Mouse (Mus musculus) MEL (cell line): ENCODE data around the gene Gcnt4. TPM values are rescaled to one million over a fixed set of nuclear protein-coding genes. Genes with fewer than 3 reads are reported as not detected.

Experiments used
- DNase-seq: peaks from one replicate; pipeline ENCODE4 v3.0.0; 2011; ENCODE audit warnings: low read depth, low spot score
- H3K27ac ChIP-seq: 2 replicates; pipeline ENCODE4 v1.5.1; 2012; ENCODE audit warnings: low read depth, mild to moderate bottlenecking, control low read depth, low read length, moderate library complexity; ENCODE audit not compliant: control insufficient read depth
- H3K27me3 ChIP-seq, 2 experiments: fragments of 150-350 bp in 1 of 2; sonication (generic) in 1 of 2; 2 replicates each; pipeline ENCODE4 v1.6.1; 2012; ENCODE audit warnings: low read length in 2 of 2, mild to moderate bottlenecking in 2 of 2, improper control_type of control experiment in 1 of 2, moderate library complexity in 1 of 2; ENCODE audit not compliant: insufficient read depth in 2 of 2, control insufficient read depth in 1 of 2
- H3K36me3 ChIP-seq, 2 experiments: 2 replicates each; pipeline ENCODE4 v1.6.1; 2012 to 2014; ENCODE audit warnings: low read length in 2 of 2, improper control_type of control experiment in 1 of 2, inconsistent platforms in 1 of 2, mild to moderate bottlenecking in 1 of 2; ENCODE audit not compliant: insufficient read depth in 2 of 2, control insufficient read depth in 1 of 2
- H3K4me1 ChIP-seq, 2 experiments: fragments of 150-350 bp in 1 of 2; sonication (generic) in 1 of 2; 2 replicates each; pipeline ENCODE4 v1.6.1; 2012; ENCODE audit warnings: low read length in 2 of 2, improper control_type of control experiment in 1 of 2, mild to moderate bottlenecking in 1 of 2; ENCODE audit not compliant: insufficient read depth in 2 of 2, control insufficient read depth in 1 of 2
- H3K4me3 ChIP-seq, 2 experiments: fragments of 150-350 bp in 1 of 2; sonication (generic) in 1 of 2; 2 replicates each; pipeline ENCODE4 v1.5.1; 2012; ENCODE audit warnings: low read depth in 2 of 2, low read length in 2 of 2, mild to moderate bottlenecking in 2 of 2, moderate library complexity in 2 of 2, control low read depth in 1 of 2, improper control_type of control experiment in 1 of 2; ENCODE audit not compliant: control insufficient read depth in 1 of 2, insufficient read depth in 1 of 2
- H3K79me2 ChIP-seq: 2 replicates; pipeline ENCODE4 v1.6.1; 2012; ENCODE audit warnings: mild to moderate bottlenecking, low read length, moderate library complexity; ENCODE audit not compliant: control insufficient read depth, poor library complexity, insufficient read depth
- H3K9ac ChIP-seq: 2 replicates; pipeline ENCODE4 v1.6.1; 2012; ENCODE audit warnings: low read depth, mild to moderate bottlenecking, control low read depth, low read length, moderate library complexity; ENCODE audit not compliant: control insufficient read depth, poor library complexity, severe bottlenecking
- H3K9me3 ChIP-seq: fragments of 150-350 bp; sonication (generic); replicated peaks from 2 replicates; pipeline ENCODE4 v1.6.1; 2012; ENCODE audit warnings: mild to moderate bottlenecking, low read length, improper control_type of control experiment, moderate library complexity; ENCODE audit not compliant: insufficient read depth
- CHD1 ChIP-seq: IDR thresholded peaks from 2 replicates; pipeline ENCODE4 v1.6.1; 2012; ENCODE audit warnings: low read depth, mild to moderate bottlenecking, inconsistent platforms, low read length, improper control_type of control experiment
- CHD2 ChIP-seq: IDR thresholded peaks from 2 replicates; pipeline ENCODE4 v1.6.1; 2011; ENCODE audit warnings: low read length, improper control_type of control experiment
- CTCF ChIP-seq, 3 experiments: IDR thresholded peaks in 2 of 3; conservative IDR thresholded peaks in 1 of 3; 2 replicates each; pipeline ENCODE4 v1.5.1; 2011 to 2012; ENCODE audit warnings: low read length in 3 of 3, low read depth in 2 of 3, mild to moderate bottlenecking in 2 of 3, improper control_type of control experiment in 1 of 3, inconsistent platforms in 1 of 3, mixed read lengths in 1 of 3, moderate library complexity in 1 of 3; ENCODE audit not compliant: control insufficient read depth in 1 of 3, insufficient read depth in 1 of 3, poor library complexity in 1 of 3, severe bottlenecking in 1 of 3
- E2F4 ChIP-seq: IDR thresholded peaks from 2 replicates; pipeline ENCODE4 v1.6.1; 2011; ENCODE audit warnings: low read depth, low read length, improper control_type of control experiment, borderline replicate concordance
- ELF1 ChIP-seq: IDR thresholded peaks from 2 replicates; pipeline ENCODE4 v1.6.1; 2014; ENCODE audit warnings: low read depth, mild to moderate bottlenecking, inconsistent platforms, low read length, improper control_type of control experiment, moderate library complexity
- EP300 ChIP-seq, 2 experiments: IDR thresholded peaks; 2 replicates each; pipeline ENCODE4 v1.6.1; 2011; ENCODE audit warnings: improper control_type of control experiment in 2 of 2, low read length in 2 of 2, low read depth in 1 of 2, mild to moderate bottlenecking in 1 of 2
- ETS1 ChIP-seq: IDR thresholded peaks from 2 replicates; pipeline ENCODE4 v1.6.1; 2012; ENCODE audit warnings: low read depth, mild to moderate bottlenecking, inconsistent platforms, low read length, improper control_type of control experiment, moderate library complexity
- GABPA ChIP-seq: IDR thresholded peaks from 2 replicates; pipeline ENCODE4 v1.6.1; 2012; ENCODE audit warnings: low read depth, mild to moderate bottlenecking, inconsistent platforms, low read length, improper control_type of control experiment, moderate library complexity
- GATA1 ChIP-seq: IDR thresholded peaks from 2 replicates; pipeline ENCODE4 v1.6.1; 2011; ENCODE audit warnings: low read depth, low read length, improper control_type of control experiment
- KAT2A ChIP-seq: conservative IDR thresholded peaks from 2 replicates; pipeline ENCODE4 v1.6.1; 2012; ENCODE audit warnings: low read depth, low read length, improper control_type of control experiment, inconsistent platforms
- MAFK ChIP-seq: IDR thresholded peaks from 2 replicates; pipeline ENCODE4 v1.6.1; 2011; ENCODE audit warnings: low read depth, mild to moderate bottlenecking, low read length, improper control_type of control experiment, borderline replicate concordance
- MAX ChIP-seq: IDR thresholded peaks from 2 replicates; pipeline ENCODE4 v1.6.1; 2011; ENCODE audit warnings: low read length, improper control_type of control experiment
- MAZ ChIP-seq: IDR thresholded peaks from 2 replicates; pipeline ENCODE4 v1.6.1; 2012; ENCODE audit warnings: low read depth, mild to moderate bottlenecking, inconsistent platforms, low read length, improper control_type of control experiment
- MYB ChIP-seq: IDR thresholded peaks from 2 replicates; pipeline ENCODE4 v1.6.1; 2011; ENCODE audit warnings: mild to moderate bottlenecking, low read depth, low read length, improper control_type of control experiment
- POLR2A ChIP-seq, 2 experiments: IDR thresholded peaks; 2 replicates each; pipeline ENCODE4 v1.6.1; 2011 to 2012; ENCODE audit warnings: low read length in 2 of 2, mild to moderate bottlenecking in 2 of 2, control low read depth in 1 of 2, improper control_type of control experiment in 1 of 2, low read depth in 1 of 2, moderate library complexity in 1 of 2; ENCODE audit not compliant: control insufficient read depth in 1 of 2, insufficient read depth in 1 of 2, poor library complexity in 1 of 2
- POLR2AphosphoS2 ChIP-seq: IDR thresholded peaks from 2 replicates; pipeline ENCODE4 v1.6.1; 2011; ENCODE audit warnings: low read length, improper control_type of control experiment
- POLR2AphosphoS5 ChIP-seq: IDR thresholded peaks from 2 replicates; pipeline ENCODE4 v1.6.1; 2012; ENCODE audit warnings: low read depth, borderline replicate concordance, mild to moderate bottlenecking, inconsistent platforms, low read length, moderate library complexity, mixed read lengths
- RAD21 ChIP-seq: IDR thresholded peaks from 2 replicates; pipeline ENCODE4 v1.6.1; 2011; ENCODE audit warnings: mild to moderate bottlenecking, low read depth, low read length, improper control_type of control experiment
- RCOR1 ChIP-seq: IDR thresholded peaks from 2 replicates; pipeline ENCODE4 v1.6.1; 2012; ENCODE audit warnings: low read depth, mild to moderate bottlenecking, inconsistent platforms, low read length, improper control_type of control experiment
- TAL1 ChIP-seq: IDR thresholded peaks from 2 replicates; pipeline ENCODE4 v1.6.1; 2012; ENCODE audit warnings: mild to moderate bottlenecking, inconsistent platforms, low read length, moderate library complexity, mixed read lengths
- TBP ChIP-seq: IDR thresholded peaks from 2 replicates; pipeline ENCODE4 v1.8.0; 2011; ENCODE audit warnings: low read depth, low read length, improper control_type of control experiment
- TCF12 ChIP-seq: IDR thresholded peaks from 2 replicates; pipeline ENCODE4 v1.6.1; 2014; ENCODE audit warnings: low read depth, mild to moderate bottlenecking, inconsistent platforms, low read length, improper control_type of control experiment, moderate library complexity
- USF1 ChIP-seq: IDR thresholded peaks from 2 replicates; pipeline ENCODE4 v1.6.1; 2014; ENCODE audit warnings: low read depth, mild to moderate bottlenecking, inconsistent platforms, low read length, improper control_type of control experiment, moderate library complexity
- ZC3H11A ChIP-seq: IDR thresholded peaks from 2 replicates; pipeline ENCODE4 v1.6.1; 2012; ENCODE audit warnings: low read depth, mild to moderate bottlenecking, inconsistent platforms, low read length, improper control_type of control experiment
- ZKSCAN1 ChIP-seq: IDR thresholded peaks from 2 replicates; pipeline ENCODE4 v1.6.1; 2012; ENCODE audit warnings: low read depth, mild to moderate bottlenecking, inconsistent platforms, low read length, improper control_type of control experiment, moderate library complexity
- ZMIZ1 ChIP-seq: IDR thresholded peaks from 2 replicates; pipeline ENCODE4 v1.6.1; 2012; ENCODE audit warnings: low read depth, mild to moderate bottlenecking, inconsistent platforms, low read length, improper control_type of control experiment, moderate library complexity
- polyA plus RNA-seq, 2 experiments: library from polyadenylated mRNA; stranded (reverse) in 1 of 2; unstranded in 1 of 2; fragments of >175 nt in 1 of 2; fragments of >200 nt in 1 of 2; gene quantifications; 2 replicates each; pipeline versions ENCODE4 v1.2.1 to v1.2.4; 2012; ENCODE audit warnings: low replicate concordance in 2 of 2, low read depth in 1 of 2; ENCODE audit not compliant: insufficient read length in 2 of 2, insufficient read depth in 1 of 2, missing spikeins in 1 of 2
- total RNA-seq: library from RNA; depleted of rRNA; stranded (reverse); fragments of 300-350 nt; gene quantifications from 2 replicates; pipeline ENCODE4 v1.2.3, GENCODE M21; 2012

Gcnt4 gene
- total and polyA plus RNA-seq, 3 experiments, result not detected

DNA sequence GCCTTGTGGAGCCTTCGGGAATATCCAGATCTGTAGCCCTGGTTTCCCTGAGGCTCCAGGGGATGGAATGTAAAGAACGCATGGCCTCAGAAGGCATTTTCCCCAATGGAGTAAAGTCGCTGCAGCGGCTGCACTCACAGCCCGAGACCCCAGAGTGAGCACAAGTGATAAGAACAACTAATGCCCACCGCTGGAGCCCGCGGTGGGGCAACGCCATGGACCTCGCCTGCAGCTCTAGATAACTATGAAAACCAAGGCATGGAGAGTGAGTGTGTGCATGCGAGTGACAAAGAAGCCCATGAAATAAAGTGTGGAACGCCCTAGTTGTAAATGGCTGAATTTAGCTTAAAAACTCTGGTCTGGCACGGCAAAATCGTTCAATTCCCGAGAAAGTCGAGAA lies 64.6 kb downstream of the Gcnt4 start:
- peaks cover 2 to 7% of the 10 kb centered on the region in 2 experiments; a peak in 2 of 4 replicates for H3K4me1 ChIP-seq
- H3K27ac ChIP-seq, result no peak overlapping the region

DNA sequence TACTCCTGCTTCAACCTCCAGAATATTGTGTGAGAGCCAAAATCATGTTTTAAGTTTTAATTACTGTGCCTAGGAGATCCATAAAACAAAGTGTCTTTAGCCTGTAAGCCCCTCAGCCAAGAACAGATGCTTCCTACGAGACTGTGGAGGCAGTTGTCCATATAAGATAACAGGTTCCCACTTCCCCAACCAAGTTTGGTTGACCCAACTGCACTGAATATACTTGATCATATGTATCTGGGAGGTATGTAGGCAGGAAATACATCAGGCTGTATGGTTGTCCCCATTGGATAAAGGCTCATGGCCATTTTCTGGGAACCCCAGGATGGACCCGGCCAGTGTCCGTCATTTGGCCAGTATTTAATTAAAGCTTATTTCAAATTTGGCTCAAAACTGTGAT lies 65.6 kb downstream of the Gcnt4 start:
- DNase-seq, result peak; percentile 88
- Histone ChIP-seq H3K27ac (no peak overlapping the region), H3K27me3 (no peaks in the 10 kb centered on the region; a peak in 3 of 4 replicates), H3K79me2 (no peaks in the 10 kb centered on the region), H3K36me3 (peaks cover 0 to 5% of the 10 kb centered on the region in 2 experiments; a peak in 1 of 4 replicates), H3K9me3 (no peaks in the 10 kb centered on the region), H3K9ac (no peak overlapping the region), H3K4me3 (no peak overlapping the region), H3K4me1 (peaks cover 2 to 7% of the 10 kb centered on the region in 2 experiments; a peak in 2 of 4 replicates)
- TF ChIP-seq ZMIZ1 (no peak), E2F4 (no peak), GATA1 (peak; percentile 81), KAT2A (no peak), GABPA (no peak), POLR2A (IDR thresholded peaks at IDR 0.05; ENCODE audit: control insufficient read depth in 1 of 2, insufficient read depth in 1 of 2, low read depth in 1 of 2, low read length in 2 of 2, poor library complexity in 1 of 2) (no peak), EP300 (IDR thresholded peaks at IDR 0.05; ENCODE audit: low read depth in 1 of 2, low read length in 2 of 2) (peak; percentile 74 to 78), MAFK (no peak), TBP (no peak), ZC3H11A (no peak), CHD2 (no peak), MAZ (no peak), MAX (no peak), ETS1 (peak; percentile 33; the same call in 1 of the 2 replicates), POLR2AphosphoS5 (no peak), USF1 (no peak), RAD21 (no peak), TAL1 (peak; percentile 71), RCOR1 (0 out of 2 replicates have a peak, but pooled peaks have one; percentile 17), TCF12 (peak; percentile 51; the same call in 1 of the 2 replicates), CTCF (IDR thresholded peaks at IDR 0.05 in 2 of 3, conservative IDR thresholded peaks at IDR 0.05 in 1 of 3; ENCODE audit: control insufficient read depth in 1 of 3, insufficient read depth in 1 of 3, low read depth in 2 of 3, low read length in 3 of 3, poor library complexity in 1 of 3, severe bottlenecking in 1 of 3) (no peak), POLR2AphosphoS2 (no peak), CHD1 (no peak), MYB (0 out of 2 replicates have a peak, but pooled peaks have one; percentile 37), ZKSCAN1 (no peak), ELF1 (0 out of 2 replicates have a peak, but pooled peaks have one; percentile 26)

More for the DNA sequence above, 64.6 kb downstream of the Gcnt4 start:
- H3K36me3 ChIP-seq, result peaks cover 0 to 5% of the 10 kb centered on the region in 2 experiments; a peak in 1 of 4 replicates
- DNase-seq, result no peak
- H3K79me2 ChIP-seq, result no peaks in the 10 kb centered on the region
- no peaks in the 10 kb centered on the region; a peak in 3 of 4 replicates for H3K27me3 ChIP-seq
- no peak overlapping the region; a peak in 1 of 4 replicates for H3K4me3 ChIP-seq
- no peaks in the 10 kb centered on the region for H3K9me3 ChIP-seq
- 0 out of 4 replicates have a peak, but pooled peaks of 1 of the 2 experiments have one; percentile 7 for TF ChIP-seq EP300 (IDR thresholded peaks at IDR 0.05; ENCODE audit: low read depth in 1 of 2, low read length in 2 of 2)
- no peak for TF ChIP-seq TCF12
- H3K9ac ChIP-seq, result no peak overlapping the region
